Mouse (Mus musculus) spleen, postnatal 10 days (tissue): ENCODE data around the gene Snx3.

Source experiments
- DNase-seq, 2 experiments: peaks; one replicate each; pipeline ENCODE4 v3.0.0; 2021 to 2022; ENCODE audit warnings: low spot score in 2 of 2

The Snx3 gene

GRCm38 (mm10) chr10:42504096-42504710, 2.4 kb downstream of the Snx3 start:
- DNase-seq = no peak

- DNase-seq = no peak
Observed at GRCm38 (mm10) chr10:42510141-42510540, 8.3 kb downstream of the Snx3 start.

- no peak for DNase-seq
Observed at GRCm38 (mm10) chr10:42511184-42512135, 9.6 kb downstream of the Snx3 start.

- DNase-seq = no peak
Observed at GRCm38 (mm10) chr10:42514125-42514524, 12.3 kb downstream of the Snx3 start.

- DNase-seq = no peak
Observed at GRCm38 (mm10) chr10:42518363-42518762, 16.5 kb downstream of the Snx3 start.

- DNase-seq = no peak
Observed at GRCm38 (mm10) chr10:42521315-42521981, 19.6 kb downstream of the Snx3 start.

- DNase-seq = no peak
Observed at GRCm38 (mm10) chr10:42522912-42523311, 21.1 kb downstream of the Snx3 start.

GRCm38 (mm10) chr10:42523556-42524162, 21.8 kb downstream of the Snx3 start:
- DNase-seq = no peak

- DNase-seq = no peak
Observed at GRCm38 (mm10) chr10:42525682-42526081, 23.9 kb downstream of the Snx3 start.

- DNase-seq = peak in 1 of 2 experiments; percentile 21
Observed at GRCm38 (mm10) chr10:42533836-42534453, 32.1 kb downstream of the Snx3 start.

GRCm38 (mm10) chr10:42537571-42538316, 35.9 kb downstream of the Snx3 start:
- peak in 1 of 2 experiments; percentile 40 for DNase-seq

- no peak for DNase-seq
Observed at GRCm38 (mm10) chr10:42545707-42546503, 44.1 kb downstream of the Snx3 start.

- no peak for DNase-seq
Observed at GRCm38 (mm10) chr10:42546507-42546906, 44.7 kb downstream of the Snx3 start.

- no peak for DNase-seq
Observed at GRCm38 (mm10) chr10:42559581-42560200, 57.9 kb downstream of the Snx3 start.

- peak in 1 of 2 experiments; percentile 42 for DNase-seq
Observed at GRCm38 (mm10) chr10:42562272-42562671, 60.4 kb downstream of the Snx3 start.

GRCm38 (mm10) chr10:42572567-42572966, 70.7 kb downstream of the Snx3 start:
- DNase-seq = no peak

GRCm38 (mm10) chr10:42572971-42573370, 71.1 kb downstream of the Snx3 start:
- DNase-seq = no peak

GRCm38 (mm10) chr10:42574639-42575038, 72.8 kb downstream of the Snx3 start:
- DNase-seq = no peak

- no peak for DNase-seq
Observed at GRCm38 (mm10) chr10:42577525-42578280, 75.9 kb downstream of the Snx3 start.
